Mouse (Mus musculus) adrenal gland, postnatal 36 days (tissue): Measurements from ENCODE around the gene Zfp995. TPM values are rescaled to one million over a fixed set of nuclear protein-coding genes. Genes with fewer than 3 reads are reported as not detected.
"Not testable (repeated sequence)": the region's sequence is repeated elsewhere in the genome, so short reads cannot be mapped to it uniquely, and the experiment has no call there.

Experiments used
- DNase-seq, 2 experiments: peaks; one replicate each; pipeline ENCODE4 v3.0.0; 2021; ENCODE audit warnings: mixed read lengths in 1 of 2
- long read RNA-seq, 2 experiments: library from polyadenylated mRNA; stranded (forward); transcript quantifications; one replicate each; pipeline ENCODE4 v2.0.0; 2021; ENCODE audit warnings: borderline sequencing depth in 2 of 2
- total RNA-seq, 2 experiments: library from RNA; stranded (reverse); gene quantifications; 2 replicates each; pipeline ENCODE4 v1.2.3; 2021

Zfp995 gene
- total RNA-seq, result 1 to 10 TPM; 1.8 to 2.5 TPM
- long read RNA-seq, experiment 1, partial matches to known transcripts, result 1 of 7 reads
- long read RNA-seq, experiment 1, other reads (novel, unspliced or antisense), result 4 of 7 reads
- long read RNA-seq, experiment 2, partial matches to known transcripts, result 0 of 1 reads
- long read RNA-seq, experiment 2, other reads (novel, unspliced or antisense), result 1 of 1 reads

DNA sequence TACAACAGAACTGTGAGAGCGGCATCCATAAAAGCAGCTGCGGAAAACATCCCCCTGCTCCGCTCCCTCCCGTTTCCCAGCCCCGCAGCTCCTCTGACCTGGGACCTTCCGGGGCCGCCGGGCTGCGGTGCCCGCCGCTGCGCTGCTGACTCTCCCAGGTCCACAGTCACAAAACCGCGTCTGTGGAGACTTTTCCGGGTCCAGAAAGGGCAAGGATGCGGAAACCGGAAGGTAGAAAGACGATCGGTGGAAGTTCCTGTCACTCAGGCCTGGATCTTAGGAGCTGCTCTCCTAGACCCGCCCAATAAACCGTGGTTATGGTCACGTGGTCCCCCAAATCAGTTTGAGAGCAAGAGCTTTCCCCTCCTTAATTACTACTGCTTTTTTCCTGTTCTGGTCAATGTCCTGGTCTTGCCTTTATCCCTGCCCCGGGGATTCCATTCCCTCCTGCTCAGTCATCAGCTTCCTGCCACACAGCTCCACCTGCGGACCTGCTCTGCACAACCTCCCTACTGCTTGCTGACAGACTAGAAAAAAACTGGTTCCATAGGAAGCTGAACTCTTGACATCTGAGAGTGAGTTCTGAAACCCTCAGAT is at the start of gene Zfp995:
Gene Zfp995, minus strand, starts transcription at position 471 of the 597 bp plus-strand sequence.
- peak; percentile 67 to 71 for DNase-seq

DNA sequence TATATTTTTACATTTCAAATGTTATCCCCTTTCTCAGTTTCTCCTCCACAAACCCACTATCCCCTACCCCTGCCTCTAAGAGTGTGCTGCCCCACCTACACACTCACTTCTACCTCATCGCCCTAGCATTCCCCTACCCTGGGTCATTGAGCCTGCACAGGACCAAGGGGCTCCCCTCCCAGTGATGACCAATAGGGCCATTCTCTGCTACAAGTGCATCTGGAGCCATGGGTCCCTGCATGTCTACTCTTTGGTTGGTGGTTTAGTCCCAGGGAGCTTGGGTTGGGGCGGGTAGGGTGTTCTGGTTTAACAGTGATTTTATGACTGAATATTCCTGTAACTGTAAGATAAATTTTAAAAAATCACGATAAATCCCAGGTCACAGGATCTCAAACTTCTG is 687 bp downstream of the Zfp995 start:
- DNase-seq, result peak in 1 of 2 experiments; percentile 2

DNA sequence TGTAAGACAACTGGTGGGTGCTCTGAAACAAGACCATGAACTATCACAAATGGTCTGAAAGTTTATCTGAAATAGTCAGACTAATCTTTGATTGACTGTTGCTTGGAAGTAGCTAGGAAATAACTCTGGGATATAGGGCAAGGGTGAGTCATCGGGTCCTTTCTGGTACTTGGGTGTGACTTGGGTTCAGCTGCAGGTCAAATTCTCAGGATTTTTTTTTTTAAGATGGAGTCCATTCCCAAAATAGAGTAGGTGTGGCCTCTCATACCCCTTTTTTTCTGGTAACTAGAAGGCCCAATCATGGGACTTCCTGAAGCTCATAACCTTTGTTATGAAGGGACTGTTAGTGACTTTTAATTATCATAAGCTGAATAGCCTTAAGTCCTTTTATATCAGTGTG is 38.5 kb downstream of the Zfp995 start:
- DNase-seq, result no peak

GRCm38 (mm10) chr17:21846322-21846582 is 63.5 kb downstream of the Zfp995 start:
- DNase-seq, result not testable (repeated sequence)

DNA sequence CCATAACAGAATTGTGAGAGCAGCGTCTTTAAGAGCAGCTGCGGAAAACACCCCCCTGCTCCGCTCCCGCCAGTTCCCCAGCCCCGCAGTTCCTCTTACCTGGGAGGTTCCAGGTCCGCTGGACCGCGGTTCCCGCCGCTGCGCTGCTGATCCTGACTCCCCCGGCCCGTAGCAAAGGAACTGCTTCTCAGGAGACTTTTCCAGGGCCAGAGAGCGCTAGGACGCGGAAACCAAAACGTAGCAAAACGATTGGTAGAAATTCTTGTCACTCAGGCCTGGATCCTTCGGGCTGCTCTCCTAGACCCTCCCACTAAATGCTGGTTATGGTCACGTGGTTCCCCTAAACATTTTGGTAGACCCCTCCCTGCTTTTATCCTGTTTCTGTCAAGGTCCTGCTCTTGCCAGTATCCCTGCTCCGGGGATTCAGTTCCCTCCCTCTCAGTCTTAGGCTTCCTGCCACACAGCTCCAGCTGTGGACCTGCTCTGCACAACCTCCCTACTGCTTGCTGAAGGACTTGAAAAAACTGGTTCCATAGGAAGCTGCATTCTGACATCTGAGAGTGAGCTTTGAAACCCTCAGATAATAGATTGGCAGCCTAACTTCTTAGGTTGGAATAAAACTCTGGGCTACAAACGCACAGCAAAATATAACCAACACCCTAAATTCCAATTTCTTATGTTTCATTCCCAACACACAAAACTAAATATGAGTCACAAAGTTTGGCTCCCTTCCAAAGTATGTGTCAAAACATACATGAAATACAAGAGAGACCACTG is 64.0 kb downstream of the Zfp995 start, which contains the start of gene Zfp820:
Gene Zfp820, minus strand, starts transcription at position 228 of the 777 bp plus-strand sequence.
- peak; percentile 52 to 73 for DNase-seq

GRCm38 (mm10) chr17:21838510-21838909 is 71.2 kb downstream of the Zfp995 start:
- no peak for DNase-seq

Other genes starting within 250 kb of the Zfp995 start
- 1 to 10 TPM in 1 of 2 experiments, not detected in 1; 2.9 TPM for gene Gm10226, start 218.1 kb downstream of the Zfp995 start, total RNA-seq
- 1 to 10 TPM; 6.1 to 6.3 TPM for gene Zfp760, start 202.2 kb downstream of the Zfp995 start, total RNA-seq
- gene Zfp229, start 179.1 kb downstream of the Zfp995 start, total RNA-seq, result 10 to 100 TPM in 1 of 2 experiments, 1 to 10 TPM in 1; 9.9 to 11.6 TPM
- gene Zfp820, start 64.2 kb downstream of the Zfp995 start, total RNA-seq, result 1 to 10 TPM; 1.5 to 2.7 TPM
- 1 to 10 TPM; 8.6 to 9.2 TPM for gene Zfp942, start 52.5 kb upstream of the Zfp995 start, total RNA-seq
- 10 to 100 TPM; 12.0 to 13.7 TPM for gene Zfp943, start 52.6 kb upstream of the Zfp995 start, total RNA-seq